Mouse (Mus musculus): ENCODE data around the gene Gnaz. TPM values are rescaled to one million over a fixed set of nuclear protein-coding genes. Genes with fewer than 3 reads are reported as not detected.

Gnaz gene
- total and polyA plus RNA-seq, 2 experiments from 2014 or later, result 0.38 to 2.1 TPM

GRCm38 (mm10) chr10:75028743-75029142, 61.8 kb downstream of the Gnaz start:
- no peaks in the 10 kb centered on the region for H3K9me3 ChIP-seq (replicated peaks; ENCODE audit: control insufficient read depth, low read length)
- no peak overlapping the region for H3K9ac ChIP-seq (replicated peaks; ENCODE audit: low read depth, low read length)
- no peaks in the 10 kb centered on the region for H3K36me3 ChIP-seq (replicated peaks; ENCODE audit: control insufficient read depth, insufficient read depth, low read length)
- no peaks in the 10 kb centered on the region for H3K4me1 ChIP-seq (ENCODE audit: control insufficient read depth, insufficient read depth)
- no peak for ATAC-seq (ENCODE audit: insufficient read depth, low read depth)
- no peak for TF ChIP-seq EP300 (IDR thresholded peaks at IDR 0.05; ENCODE audit: low read depth)
- no peak for TF ChIP-seq CTCF (IDR thresholded peaks at IDR 0.05; ENCODE audit: low read depth)
- no peak for DNase-seq (ENCODE audit: low spot score)
- 76% methylated on average over 8 of the region's 8 CpGs for WGBS
- no peak overlapping the region for H3K4me3 ChIP-seq (ENCODE audit: low read depth, low read length)
- H3K4me2 ChIP-seq (ENCODE audit: low read depth, low read length), result no peak overlapping the region
- H3K27me3 ChIP-seq (ENCODE audit: control insufficient read depth, insufficient read depth, low read length), result peaks cover 18% of the 10 kb centered on the region; the same call in 1 of the 2 replicates
- H3K27ac ChIP-seq (ENCODE audit: low read depth), result no peak overlapping the region

- TF ChIP-seq EP300 (IDR thresholded peaks at IDR 0.05; ENCODE audit: low read depth), result no peak
- no peak overlapping the region for H3K4me3 ChIP-seq (ENCODE audit: low read depth, low read length)
- ATAC-seq (ENCODE audit: insufficient read depth, low read depth) (no peak), DNase-seq (ENCODE audit: low spot score) (no peak)
- 84% methylated on average over 3 of the region's 3 CpGs for WGBS
- no peaks in the 10 kb centered on the region for H3K9me3 ChIP-seq (replicated peaks; ENCODE audit: control insufficient read depth, low read length)
- no peak overlapping the region for H3K4me2 ChIP-seq (ENCODE audit: low read depth, low read length)
- no peaks in the 10 kb centered on the region for H3K4me1 ChIP-seq (ENCODE audit: control insufficient read depth, insufficient read depth)
- H3K27ac ChIP-seq (ENCODE audit: low read depth), result no peak overlapping the region
- no peaks in the 10 kb centered on the region for H3K36me3 ChIP-seq (replicated peaks; ENCODE audit: control insufficient read depth, insufficient read depth, low read length)
- no peak overlapping the region for H3K9ac ChIP-seq (replicated peaks; ENCODE audit: low read depth, low read length)
- peaks cover 18% of the 10 kb centered on the region; the same call in 1 of the 2 replicates for H3K27me3 ChIP-seq (ENCODE audit: control insufficient read depth, insufficient read depth, low read length)
Observed at GRCm38 (mm10) chr10:75029677-75030076, 62.7 kb downstream of the Gnaz start.

GRCm38 (mm10) chr10:75030234-75030633, 63.3 kb downstream of the Gnaz start:
- WGBS, result 86% methylated on average over 3 of the region's 3 CpGs
- no peaks in the 10 kb centered on the region for H3K4me1 ChIP-seq (ENCODE audit: control insufficient read depth, insufficient read depth)

GRCm38 (mm10) chr10:75031345-75032114, 64.6 kb downstream of the Gnaz start:
- Histone ChIP-seq H3K9me3 (replicated peaks; ENCODE audit: control insufficient read depth, low read length) (no peaks in the 10 kb centered on the region), H3K4me3 (ENCODE audit: low read depth, low read length) (no peak overlapping the region), H3K27ac (ENCODE audit: low read depth) (no peak overlapping the region), H3K4me2 (ENCODE audit: low read depth, low read length) (no peak overlapping the region), H3K9ac (replicated peaks; ENCODE audit: low read depth, low read length) (no peak overlapping the region), H3K27me3 (ENCODE audit: control insufficient read depth, insufficient read depth, low read length) (peaks cover 15% of the 10 kb centered on the region; the same call in 1 of the 2 replicates), H3K36me3 (replicated peaks; ENCODE audit: control insufficient read depth, insufficient read depth, low read length) (no peaks in the 10 kb centered on the region), H3K4me1 (ENCODE audit: control insufficient read depth, insufficient read depth) (no peaks in the 10 kb centered on the region)
- ATAC-seq (ENCODE audit: insufficient read depth, low read depth), result no peak
- DNase-seq (ENCODE audit: low spot score), result no peak
- no peak for TF ChIP-seq CTCF (IDR thresholded peaks at IDR 0.05; ENCODE audit: low read depth)
- TF ChIP-seq EP300 (IDR thresholded peaks at IDR 0.05; ENCODE audit: low read depth), result no peak
- 54% methylated on average over 5 of the region's 5 CpGs for WGBS

More at GRCm38 (mm10) chr10:75030234-75030633, 63.3 kb downstream of the Gnaz start:
- H3K4me3 ChIP-seq (ENCODE audit: low read depth, low read length), result no peak overlapping the region
- peaks cover 18% of the 10 kb centered on the region; the same call in 1 of the 2 replicates for H3K27me3 ChIP-seq (ENCODE audit: control insufficient read depth, insufficient read depth, low read length)
- no peak overlapping the region for H3K4me2 ChIP-seq (ENCODE audit: low read depth, low read length)
- H3K9ac ChIP-seq (replicated peaks; ENCODE audit: low read depth, low read length), result no peak overlapping the region
- no peaks in the 10 kb centered on the region for H3K36me3 ChIP-seq (replicated peaks; ENCODE audit: control insufficient read depth, insufficient read depth, low read length)
- ATAC-seq (ENCODE audit: insufficient read depth, low read depth) (no peak), DNase-seq (ENCODE audit: low spot score) (no peak)
- no peaks in the 10 kb centered on the region for H3K9me3 ChIP-seq (replicated peaks; ENCODE audit: control insufficient read depth, low read length)
- no peak overlapping the region for H3K27ac ChIP-seq (ENCODE audit: low read depth)
- TF ChIP-seq CTCF (IDR thresholded peaks at IDR 0.05; ENCODE audit: low read depth) (no peak), EP300 (IDR thresholded peaks at IDR 0.05; ENCODE audit: low read depth) (no peak)

GRCm38 (mm10) chr10:75032395-75032794, 65.4 kb downstream of the Gnaz start, which contains the start of gene Rsph14:
Rsph14 (minus strand) TSS chr10:75032586.
- WGBS, result 25% methylated on average over 10 of the region's 10 CpGs
- no peaks in the 10 kb centered on the region for H3K36me3 ChIP-seq (replicated peaks; ENCODE audit: control insufficient read depth, insufficient read depth, low read length)
- H3K9me3 ChIP-seq (replicated peaks; ENCODE audit: control insufficient read depth, low read length), result no peaks in the 10 kb centered on the region
- H3K27ac ChIP-seq (ENCODE audit: low read depth), result no peak within 1 kb of the TSS
- ATAC-seq (ENCODE audit: insufficient read depth, low read depth), result 0 out of 2 replicates have a peak, but pooled peaks have one; percentile 12
- DNase-seq (ENCODE audit: low spot score), result peak; percentile 15
- 0 out of 2 replicates have a peak, but pooled peaks cover 3% of the 10 kb centered on the region for H3K4me1 ChIP-seq (ENCODE audit: control insufficient read depth, insufficient read depth)
- H3K9ac ChIP-seq (replicated peaks; ENCODE audit: low read depth, low read length), result no peak within 1 kb of the TSS
- H3K4me2 ChIP-seq (ENCODE audit: low read depth, low read length), result no peak within 1 kb of the TSS
- TF ChIP-seq CTCF (IDR thresholded peaks at IDR 0.05; ENCODE audit: low read depth) (no peak), EP300 (IDR thresholded peaks at IDR 0.05; ENCODE audit: low read depth) (no peak)
- peaks cover 12% of the 10 kb centered on the region; the same call in 1 of the 2 replicates for H3K27me3 ChIP-seq (ENCODE audit: control insufficient read depth, insufficient read depth, low read length)
- no peak within 1 kb of the TSS for H3K4me3 ChIP-seq (ENCODE audit: low read depth, low read length)
